Mouse (Mus musculus): ENCODE results near the gene Ush2a. TPM values are rescaled to one million over a fixed set of nuclear protein-coding genes. Genes with fewer than 3 reads are reported as not detected.

Ush2a gene
- polyA plus RNA-seq, 2 experiments: 0.01 to 0.11 TPM

DNA sequence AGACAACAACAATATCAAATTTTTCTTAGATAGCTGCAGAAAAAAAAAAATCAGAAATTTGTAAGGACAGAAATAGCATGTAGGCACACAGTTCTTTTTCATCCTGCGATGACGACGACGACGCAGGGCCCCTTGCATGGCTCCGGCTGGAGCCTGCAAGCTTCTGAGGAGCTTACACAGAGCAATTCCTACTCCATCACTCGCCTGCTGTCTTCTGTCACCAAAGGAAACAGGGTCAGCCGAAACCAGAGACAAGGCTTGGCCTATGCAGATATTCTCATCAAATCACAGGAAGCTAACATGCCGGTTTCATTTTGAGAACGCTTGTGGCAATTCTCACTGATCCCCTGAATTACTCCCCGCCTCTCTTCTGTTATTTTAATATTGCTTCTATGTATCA lies 604.7 kb downstream of the Ush2a start:
- no peak overlapping the region for H3K4me2 ChIP-seq (replicated peaks; ENCODE audit: low read depth, low read length, severe bottlenecking)
- 68% methylated on average over 11 of the region's 11 CpGs for WGBS
- no peak for ATAC-seq (ENCODE audit: low FRiP score, low read depth)

DNA sequence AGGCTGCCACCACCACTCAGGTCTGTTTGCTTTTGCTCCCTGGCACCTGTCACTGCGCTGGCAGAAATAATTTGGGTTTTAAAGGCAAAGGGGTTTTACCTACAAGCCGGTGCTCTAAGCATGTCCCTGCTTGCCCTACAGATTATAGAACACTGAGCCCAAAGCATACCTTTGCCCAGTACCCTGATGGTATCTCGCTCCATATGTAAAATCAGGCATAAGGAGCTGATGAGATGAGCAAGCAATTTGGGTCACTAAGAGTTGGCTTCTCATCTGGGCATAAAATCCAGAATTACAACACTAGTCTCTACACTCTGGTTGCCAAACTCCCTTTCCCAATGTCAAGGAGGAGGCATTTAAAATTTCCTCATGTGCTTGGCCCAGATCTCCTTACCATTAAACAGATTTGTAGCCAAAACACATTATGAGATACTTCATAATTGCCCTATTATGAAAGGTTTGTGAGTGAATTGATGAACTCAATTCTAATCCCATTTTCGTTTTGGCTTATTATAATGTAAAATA lies 616.8 kb downstream of the Ush2a start:
- no peak overlapping the region for H3K4me2 ChIP-seq (replicated peaks; ENCODE audit: low read depth, low read length, severe bottlenecking)
- H3K27me3 ChIP-seq (ENCODE audit: control insufficient read depth, insufficient read depth, low read length): no peaks in the 10 kb centered on the region
- DNase-seq (ENCODE audit: low spot score) (no peak), ATAC-seq (ENCODE audit: low FRiP score, low read depth) (no peak)
- no peaks in the 10 kb centered on the region for H3K4me1 ChIP-seq (ENCODE audit: control insufficient read depth, insufficient read depth, low read length)
- no peak overlapping the region for H3K9ac ChIP-seq (ENCODE audit: low read depth, low read length, severe bottlenecking)
- no peak for TF ChIP-seq POLR2A (IDR thresholded peaks at IDR 0.05; ENCODE audit: borderline replicate concordance, extremely low read depth, insufficient read depth, insufficient read length)
- no peaks in the 10 kb centered on the region for H3K9me3 ChIP-seq (ENCODE audit: control insufficient read depth, low read length)
- H3K4me3 ChIP-seq (replicated peaks; ENCODE audit: low read length): no peak overlapping the region
- H3K36me3 ChIP-seq (ENCODE audit: control insufficient read depth, insufficient read depth, low read length): no peaks in the 10 kb centered on the region
- WGBS: 84% methylated on average over 4 of the region's 4 CpGs
- H3K27ac ChIP-seq (replicated peaks; ENCODE audit: low read depth, low read length): no peak overlapping the region

More for the DNA sequence above, 604.7 kb downstream of the Ush2a start:
- TF ChIP-seq POLR2A (IDR thresholded peaks at IDR 0.05; ENCODE audit: borderline replicate concordance, extremely low read depth, insufficient read depth, insufficient read length): no peak
- Histone ChIP-seq H3K4me3 (replicated peaks; ENCODE audit: low read length) (no peak overlapping the region), H3K27ac (replicated peaks; ENCODE audit: low read depth, low read length) (no peak overlapping the region), H3K4me1 (ENCODE audit: control insufficient read depth, insufficient read depth, low read length) (no peaks in the 10 kb centered on the region), H3K27me3 (ENCODE audit: control insufficient read depth, insufficient read depth, low read length) (no peaks in the 10 kb centered on the region), H3K9ac (ENCODE audit: low read depth, low read length, severe bottlenecking) (no peak overlapping the region), H3K36me3 (ENCODE audit: control insufficient read depth, insufficient read depth, low read length) (no peaks in the 10 kb centered on the region), H3K9me3 (ENCODE audit: control insufficient read depth, low read length) (no peaks in the 10 kb centered on the region)
- DNase-seq (ENCODE audit: low spot score): no peak

DNA sequence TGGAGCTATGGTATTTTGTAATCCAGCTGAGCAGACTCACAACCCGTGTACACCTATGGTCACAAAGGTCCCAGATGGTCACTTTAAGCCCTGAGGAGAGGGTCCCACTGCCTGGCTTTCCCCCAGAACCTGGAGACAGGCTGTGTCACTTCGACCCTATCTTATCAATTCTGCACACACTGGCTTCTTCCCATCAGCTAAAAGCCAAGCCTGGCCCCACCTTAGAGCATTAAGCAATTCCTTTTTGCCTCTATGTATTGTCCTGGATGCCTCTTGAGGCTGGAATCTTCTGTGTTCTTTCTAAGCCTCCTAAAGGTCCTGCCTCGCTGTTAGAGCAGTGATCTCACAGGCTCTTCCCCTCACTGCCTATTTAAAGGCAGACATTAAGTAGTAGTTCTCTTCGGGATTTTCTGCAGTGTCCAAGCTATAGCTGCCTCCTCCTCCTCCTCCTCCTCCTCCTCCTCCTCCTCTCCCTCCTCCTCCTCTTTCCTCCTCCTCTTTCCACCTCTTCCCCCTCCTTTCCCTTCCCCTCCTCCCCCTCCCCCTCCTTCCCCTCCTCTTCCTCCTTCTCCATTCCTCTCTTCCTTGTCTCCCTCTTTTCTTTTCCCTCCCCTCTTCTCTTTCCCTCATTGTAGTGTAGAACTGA lies 635.2 kb downstream of the Ush2a start:
- Histone ChIP-seq H3K27ac (replicated peaks; ENCODE audit: low read depth, low read length) (no peak overlapping the region), H3K36me3 (ENCODE audit: control insufficient read depth, insufficient read depth, low read length) (no peaks in the 10 kb centered on the region), H3K27me3 (ENCODE audit: control insufficient read depth, insufficient read depth, low read length) (no peaks in the 10 kb centered on the region), H3K4me2 (replicated peaks; ENCODE audit: low read depth, low read length, severe bottlenecking) (no peak overlapping the region), H3K4me1 (ENCODE audit: control insufficient read depth, insufficient read depth, low read length) (no peaks in the 10 kb centered on the region), H3K4me3 (replicated peaks; ENCODE audit: low read length) (no peak overlapping the region), H3K9ac (ENCODE audit: low read depth, low read length, severe bottlenecking) (no peak overlapping the region), H3K9me3 (ENCODE audit: control insufficient read depth, low read length) (no peaks in the 10 kb centered on the region)
- no peak for ATAC-seq (ENCODE audit: low FRiP score, low read depth)
- WGBS: 57% methylated on average over 4 of the region's 4 CpGs
- DNase-seq (ENCODE audit: low spot score): no peak
- TF ChIP-seq POLR2A (IDR thresholded peaks at IDR 0.05; ENCODE audit: borderline replicate concordance, extremely low read depth, insufficient read depth, insufficient read length): no peak

DNA sequence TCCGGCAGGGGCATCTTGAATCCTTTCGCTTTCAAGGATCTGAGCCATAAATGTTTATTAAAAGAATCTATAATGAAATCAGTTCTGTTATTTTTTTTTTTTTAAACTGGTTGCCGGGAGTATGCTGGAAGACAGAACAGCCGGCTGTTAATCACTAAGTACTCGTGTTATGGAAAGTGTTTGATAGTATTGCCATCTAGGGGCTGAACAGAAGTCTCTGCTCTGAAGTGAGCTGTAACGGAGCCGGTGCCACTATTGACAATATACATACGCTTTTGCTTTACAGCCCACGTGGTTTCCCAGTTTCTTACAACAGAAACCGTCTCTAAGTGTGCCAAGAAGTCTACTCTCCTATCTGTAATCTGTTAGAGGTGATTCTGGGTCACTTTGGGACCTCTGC lies 642.3 kb downstream of the Ush2a start:
- H3K4me2 ChIP-seq (replicated peaks; ENCODE audit: low read depth, low read length, severe bottlenecking): no peak overlapping the region; the same call in 1 of the 2 replicates
- no peaks in the 10 kb centered on the region for H3K27me3 ChIP-seq (ENCODE audit: control insufficient read depth, insufficient read depth, low read length)
- ATAC-seq (ENCODE audit: low FRiP score, low read depth) (peak; percentile 44; the same call in 1 of the 2 replicates), DNase-seq (ENCODE audit: low spot score) (peak; percentile 57)
- H3K4me3 ChIP-seq (replicated peaks; ENCODE audit: low read length): no peak overlapping the region
- no peaks in the 10 kb centered on the region for H3K36me3 ChIP-seq (ENCODE audit: control insufficient read depth, insufficient read depth, low read length)
- WGBS: 24% methylated on average over 10 of the region's 10 CpGs
- no peak for TF ChIP-seq POLR2A (IDR thresholded peaks at IDR 0.05; ENCODE audit: borderline replicate concordance, extremely low read depth, insufficient read depth, insufficient read length)
- H3K9ac ChIP-seq (ENCODE audit: low read depth, low read length, severe bottlenecking): no peak overlapping the region
- H3K27ac ChIP-seq (replicated peaks; ENCODE audit: low read depth, low read length): no peak overlapping the region
- no peaks in the 10 kb centered on the region for H3K4me1 ChIP-seq (ENCODE audit: control insufficient read depth, insufficient read depth, low read length)
- no peaks in the 10 kb centered on the region for H3K9me3 ChIP-seq (ENCODE audit: control insufficient read depth, low read length)

DNA sequence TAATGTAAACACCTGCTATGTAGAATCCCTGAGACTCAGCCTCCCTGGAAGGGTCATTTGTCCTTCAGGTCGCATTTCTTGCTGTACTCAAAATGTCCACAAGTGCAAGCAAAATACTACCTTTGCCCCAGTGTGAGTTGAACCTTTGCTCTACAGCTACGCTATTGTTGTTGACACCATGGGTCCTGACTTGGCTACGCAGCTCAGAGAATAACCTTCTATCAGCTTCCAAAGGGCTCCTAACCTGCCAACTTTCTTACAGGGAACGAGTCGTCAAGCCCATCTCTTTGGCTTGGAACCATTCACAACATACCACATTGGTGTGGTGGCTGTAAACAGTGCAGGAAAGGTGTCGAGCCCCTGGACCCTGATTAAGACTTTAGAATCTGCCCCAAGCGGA lies 644.4 kb downstream of the Ush2a start:
- Histone ChIP-seq H3K36me3 (ENCODE audit: control insufficient read depth, insufficient read depth, low read length) (no peaks in the 10 kb centered on the region), H3K4me1 (ENCODE audit: control insufficient read depth, insufficient read depth, low read length) (no peaks in the 10 kb centered on the region), H3K9ac (ENCODE audit: low read depth, low read length, severe bottlenecking) (no peak overlapping the region), H3K4me3 (replicated peaks; ENCODE audit: low read length) (no peak overlapping the region), H3K9me3 (ENCODE audit: control insufficient read depth, low read length) (no peaks in the 10 kb centered on the region), H3K27me3 (ENCODE audit: control insufficient read depth, insufficient read depth, low read length) (no peaks in the 10 kb centered on the region), H3K4me2 (replicated peaks; ENCODE audit: low read depth, low read length, severe bottlenecking) (no peak overlapping the region), H3K27ac (replicated peaks; ENCODE audit: low read depth, low read length) (no peak overlapping the region)
- WGBS: 82% methylated on average over 7 of the region's 7 CpGs
- TF ChIP-seq POLR2A (IDR thresholded peaks at IDR 0.05; ENCODE audit: borderline replicate concordance, extremely low read depth, insufficient read depth, insufficient read length): no peak
- no peak for ATAC-seq (ENCODE audit: low FRiP score, low read depth)
- no peak for DNase-seq (ENCODE audit: low spot score)
